Comparison of ENCODE assay signal across 9 mouse cellular contexts in the genomic region with DNA sequence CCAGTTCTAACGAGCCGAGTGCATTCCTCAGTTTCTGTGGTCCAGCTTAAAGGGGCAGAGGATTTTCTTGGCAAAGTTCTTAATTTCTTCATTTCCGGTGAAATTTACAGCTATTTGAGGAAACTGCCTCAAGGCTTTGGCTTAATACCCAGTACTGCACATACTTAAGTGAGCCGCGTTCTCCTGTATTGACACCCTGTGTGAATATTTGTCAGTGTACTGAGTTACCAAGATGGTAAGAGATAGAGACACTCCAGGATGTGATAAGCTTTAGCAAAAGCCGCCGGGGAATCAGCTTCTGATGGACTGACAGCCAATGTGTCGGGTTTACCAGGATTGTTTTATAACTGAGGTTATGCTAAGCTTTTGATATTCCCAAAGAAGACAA. TPM values are rescaled to one million over a fixed set of nuclear protein-coding genes. Genes with fewer than 3 reads are reported as not detected.
DNase-seq lines count a peak whose midpoint lies in the region; ATAC-seq and TF ChIP-seq lines count a peak whose summit lies in the region.
"Had no signal": no experiment of that assay in that cellular context is flagged by ENCODE, and none has a peak within 500 bp of the region (broad histone marks: within the 10 kb centered on the region; RNA-seq: fewer than 3 reads in every experiment).

No protein-coding gene starts in this region.

- peak overlapping the region; percentile 66 for H3K9ac ChIP-seq in forebrain, embryonic 16.5 days (replicated peaks; ENCODE audit: low read depth, low read length)
- H3K9ac ChIP-seq in liver, embryonic 12.5 days: peak overlapping the region; percentile 80

- 40% methylated on average over 8 of the region's 8 CpGs for WGBS in forebrain, embryonic 16.5 days
- 21% methylated on average over 8 of the region's 8 CpGs for WGBS in liver, embryonic 12.5 days (ENCODE audit: insufficient replicate concordance)
- 20% methylated on average over 8 of the region's 8 CpGs for WGBS in small intestine, adult 2 months

- no peaks in the 10 kb centered on the region for H3K27me3 ChIP-seq in forebrain, embryonic 16.5 days (replicated peaks; ENCODE audit: control insufficient read depth, insufficient read depth, low read length)
- H3K27me3 ChIP-seq in liver, embryonic 12.5 days (replicated peaks): no peaks in the 10 kb centered on the region
- no peaks in the 10 kb centered on the region for H3K27me3 ChIP-seq in small intestine, adult 2 months (ENCODE audit: control insufficient read depth, insufficient read depth, low read length)

- H3K4me2 ChIP-seq in forebrain, embryonic 16.5 days (ENCODE audit: low read length): peak overlapping the region; percentile 80
- peak overlapping the region; percentile 77 for H3K4me2 ChIP-seq in liver, embryonic 12.5 days

- DNase-seq in layer of hippocampus, adult 2 months (ENCODE audit: low spot score in 2 of 2): no peak
- DNase-seq in layer of hippocampus, postnatal 14 days (ENCODE audit: low spot score in 2 of 2): no peak
- DNase-seq in layer of hippocampus, postnatal 10 days (ENCODE audit: low spot score in 2 of 2): no peak
- DNase-seq in urinary bladder, adult 2 months (ENCODE audit: low spot score): no peak

- peak; percentile 68 for ATAC-seq in forebrain, embryonic 16.5 days
- ATAC-seq in liver, embryonic 12.5 days: peak; percentile 31; the same call in 1 of the 2 replicates

- H3K27ac ChIP-seq in layer of hippocampus, adult 2 months: peak overlapping the region; percentile 91
- peak overlapping the region; percentile 68 for H3K27ac ChIP-seq in brown adipose tissue, adult 24 weeks (replicated peaks; ENCODE audit: low read depth, low read length)
- peak overlapping the region; percentile 31; the same call in 1 of the 2 replicates for H3K27ac ChIP-seq in forebrain, embryonic 16.5 days (ENCODE audit: low read length)
- H3K27ac ChIP-seq in liver, embryonic 12.5 days: peak overlapping the region; percentile 84; the same call in 1 of the 2 replicates
- peak overlapping the region; percentile 27 for H3K27ac ChIP-seq in small intestine, adult 2 months (ENCODE audit: insufficient read depth, low read depth, low read length)

- no peak for TF ChIP-seq CTCF in layer of hippocampus, adult 2 months (conservative IDR thresholded peaks at IDR 0.05)
- no peak for TF ChIP-seq CTCF in small intestine, adult 2 months (IDR thresholded peaks at IDR 0.05; ENCODE audit: extremely low read depth, insufficient read length, insufficient replicate concordance, low read depth, low read length)

- peak overlapping the region; percentile 69 for H3K4me3 ChIP-seq in layer of hippocampus, adult 2 months
- H3K4me3 ChIP-seq in brown adipose tissue, adult 24 weeks (ENCODE audit: insufficient read depth, low read depth, low read length): peak overlapping the region; percentile 77
- H3K4me3 ChIP-seq in forebrain, embryonic 16.5 days (replicated peaks; ENCODE audit: low read length): peak overlapping the region; percentile 71
- H3K4me3 ChIP-seq in liver, embryonic 12.5 days: peak overlapping the region; percentile 73
- peak overlapping the region; percentile 81 for H3K4me3 ChIP-seq in small intestine, adult 2 months (ENCODE audit: low read depth, low read length)

- H3K9me3 ChIP-seq in forebrain, embryonic 16.5 days (ENCODE audit: control insufficient read depth, low read length): no peaks in the 10 kb centered on the region
- no peaks in the 10 kb centered on the region for H3K9me3 ChIP-seq in liver, embryonic 12.5 days (replicated peaks)

- no peaks in the 10 kb centered on the region for H3K4me1 ChIP-seq in brown adipose tissue, adult 24 weeks (ENCODE audit: control insufficient read depth, insufficient read depth, insufficient read length, low read length)
- H3K4me1 ChIP-seq in forebrain, embryonic 16.5 days (replicated peaks; ENCODE audit: control insufficient read depth, insufficient read depth, low read length): peaks cover 11% of the 10 kb centered on the region
- H3K4me1 ChIP-seq in liver, embryonic 12.5 days: peaks cover 9% of the 10 kb centered on the region
- no peaks in the 10 kb centered on the region for H3K4me1 ChIP-seq in small intestine, adult 2 months (ENCODE audit: control insufficient read depth, insufficient read depth, insufficient read length, low read length)

- peaks cover 13% of the 10 kb centered on the region for H3K36me3 ChIP-seq in forebrain, embryonic 16.5 days (ENCODE audit: control insufficient read depth, insufficient read depth)
- peaks cover 14% of the 10 kb centered on the region; the same call in 1 of the 2 replicates for H3K36me3 ChIP-seq in liver, embryonic 12.5 days
- H3K36me3 ChIP-seq in small intestine, adult 2 months (ENCODE audit: control insufficient read depth, insufficient read depth, low read length): 0 out of 2 replicates have a peak, but pooled peaks cover 1% of the 10 kb centered on the region

- no peak for TF ChIP-seq POLR2A in small intestine, adult 2 months (IDR thresholded peaks at IDR 0.05; ENCODE audit: low read depth, low read length)

RNA-seq across cellular contexts. Expression of gene Zfp874b, which starts 0.4 kb away (rescaled TPM):
- total RNA-seq in layer of hippocampus, adult 2 months (2021): 10 to 100 TPM; 15.1 to 15.7 TPM
- 10 to 100 TPM; 13.1 to 16.3 TPM for total RNA-seq in layer of hippocampus, postnatal 14 days (2021)
- polyA plus RNA-seq in brown adipose tissue, adult 24 weeks (2012; ENCODE audit: insufficient read depth, insufficient read length, missing spikeins): 6.2 and 10.3 TPM in 2 replicates
- polyA plus RNA-seq in forebrain, embryonic 16.5 days (2015; fragmentation: Nextera tagmentation; extraction: Ambion mirVana): 4.9 and 5.1 TPM in 2 replicates
- 1.9 and 3.3 TPM in 2 replicates for polyA plus RNA-seq in liver, embryonic 12.5 days (2016; fragmentation: Nextera tagmentation; extraction: Ambion mirVana)
- polyA plus RNA-seq in small intestine, adult 2 months (2012; rRNA removed): 0.33 and 0.46 TPM in 2 replicates
- total RNA-seq in layer of hippocampus, postnatal 10 days (2021): 10 to 100 TPM; 13.7 to 15.7 TPM
- polyA plus RNA-seq in urinary bladder, adult 2 months (2012; rRNA removed): 7.3 and 8.7 TPM in 2 replicates

RNA-seq across cellular contexts. Expression of gene Zfp58, which starts 15.9 kb away (rescaled TPM):
- 1 to 10 TPM; 9.2 to 9.3 TPM for total RNA-seq in layer of hippocampus, adult 2 months (2021)
- total RNA-seq in layer of hippocampus, postnatal 14 days (2021): 1 to 10 TPM; 8.2 to 8.8 TPM
- 3.1 and 4.8 TPM in 2 replicates for polyA plus RNA-seq in brown adipose tissue, adult 24 weeks (2012; ENCODE audit: insufficient read depth, insufficient read length, missing spikeins)
- polyA plus RNA-seq in forebrain, embryonic 16.5 days (2015; fragmentation: Nextera tagmentation; extraction: Ambion mirVana): 13.9 and 14.8 TPM in 2 replicates
- polyA plus RNA-seq in liver, embryonic 12.5 days (2016; fragmentation: Nextera tagmentation; extraction: Ambion mirVana): 4.1 TPM in 2 replicates
- 0.14 TPM in 1 of 2 replicates, not detected in the other for polyA plus RNA-seq in small intestine, adult 2 months (2012; rRNA removed)
- 1 to 10 TPM; 5.8 to 8.0 TPM for total RNA-seq in layer of hippocampus, postnatal 10 days (2021)
- polyA plus RNA-seq in urinary bladder, adult 2 months (2012; rRNA removed): 6.5 and 6.9 TPM in 2 replicates

RNA-seq across cellular contexts. Expression of gene Zfp874a, which starts 33.0 kb away (rescaled TPM):
- 10 to 100 TPM; 11.8 TPM for total RNA-seq in layer of hippocampus, adult 2 months (2021)
- 10 to 100 TPM; 11.5 to 11.7 TPM for total RNA-seq in layer of hippocampus, postnatal 14 days (2021)
- 9.5 and 15.8 TPM in 2 replicates for polyA plus RNA-seq in brown adipose tissue, adult 24 weeks (2012; ENCODE audit: insufficient read depth, insufficient read length, missing spikeins)
- 9.7 and 11.0 TPM in 2 replicates for polyA plus RNA-seq in forebrain, embryonic 16.5 days (2015; fragmentation: Nextera tagmentation; extraction: Ambion mirVana)
- 5.5 and 6.6 TPM in 2 replicates for polyA plus RNA-seq in liver, embryonic 12.5 days (2016; fragmentation: Nextera tagmentation; extraction: Ambion mirVana)
- 0.08 and 0.58 TPM in 2 replicates for polyA plus RNA-seq in small intestine, adult 2 months (2012; rRNA removed)
- total RNA-seq in layer of hippocampus, postnatal 10 days (2021): 10 to 100 TPM; 10.8 to 11.2 TPM
- polyA plus RNA-seq in urinary bladder, adult 2 months (2012; rRNA removed): 7.0 TPM in 2 replicates

RNA-seq across cellular contexts. Expression of gene Gm26965, which starts 41.5 kb away (rescaled TPM):
- total RNA-seq in layer of hippocampus, adult 2 months (2021): 1 to 10 TPM in 1 of 2 experiments, not detected in 1; 1.5 TPM
- total RNA-seq in layer of hippocampus, postnatal 14 days (2021): not detected
- polyA plus RNA-seq in brown adipose tissue, adult 24 weeks (2012; ENCODE audit: insufficient read depth, insufficient read length, missing spikeins): not detected in 2 replicates
- not detected in 2 replicates for polyA plus RNA-seq in forebrain, embryonic 16.5 days (2015; fragmentation: Nextera tagmentation; extraction: Ambion mirVana)
- not detected in 2 replicates for polyA plus RNA-seq in liver, embryonic 12.5 days (2016; fragmentation: Nextera tagmentation; extraction: Ambion mirVana)
- not detected in 2 replicates for polyA plus RNA-seq in small intestine, adult 2 months (2012; rRNA removed)
- under 1 TPM in 1 of 2 experiments, not detected in 1; 0.87 TPM for total RNA-seq in layer of hippocampus, postnatal 10 days (2021)
- 0.08 TPM in 1 of 2 replicates, not detected in the other for polyA plus RNA-seq in urinary bladder, adult 2 months (2012; rRNA removed)
- polyA plus RNA-seq: brain, embryonic 14.5 days had no signal

RNA-seq across cellular contexts. Expression of gene Zfp87, which starts 41.6 kb away (rescaled TPM):
- 10 to 100 TPM; 19.8 to 23.4 TPM for total RNA-seq in layer of hippocampus, adult 2 months (2021)
- total RNA-seq in layer of hippocampus, postnatal 14 days (2021): 10 to 100 TPM; 22.3 to 23.4 TPM
- polyA plus RNA-seq in brown adipose tissue, adult 24 weeks (2012; ENCODE audit: insufficient read depth, insufficient read length, missing spikeins): 50.5 and 55.8 TPM in 2 replicates
- 42.4 and 45.3 TPM in 2 replicates for polyA plus RNA-seq in forebrain, embryonic 16.5 days (2015; fragmentation: Nextera tagmentation; extraction: Ambion mirVana)
- polyA plus RNA-seq in liver, embryonic 12.5 days (2016; fragmentation: Nextera tagmentation; extraction: Ambion mirVana): 9.4 and 9.7 TPM in 2 replicates
- polyA plus RNA-seq in small intestine, adult 2 months (2012; rRNA removed): 8.1 and 11.7 TPM in 2 replicates
- total RNA-seq in layer of hippocampus, postnatal 10 days (2021): 10 to 100 TPM; 21.8 to 24.5 TPM
- 20.8 and 23.6 TPM in 2 replicates for polyA plus RNA-seq in urinary bladder, adult 2 months (2012; rRNA removed)

Comparison
In these comparisons a context has a peak if more than half of its experiments do, and no peak if none do; other contexts are left out.
1. H3K27ac ChIP-seq: peak in every context shown above with its lines; median percentile 91 in layer of hippocampus, adult 2 months; 84 in liver, embryonic 12.5 days; 68 in brown adipose tissue, adult 24 weeks; 31 in forebrain, embryonic 16.5 days; 27 in small intestine, adult 2 months.